Mouse (Mus musculus) myocyte (in vitro differentiated cells): ENCODE measurements at regions not wholly inside any gene's neighbourhood (a gene's known extent, or its start where the extent isn't known, plus 50 kb on each side); places are given as distances from the start of the nearest gene placed in this dataset.
A peak's percentile ranks its signal among the peaks of the same experiment; 100 is the strongest.

Experiments
- H3K27me3 ChIP-seq: one replicate; pipeline ENCODE4 v1.6.1; 2011; ENCODE audit not compliant: control insufficient read depth, insufficient read depth, insufficient read length
- H3K36me3 ChIP-seq: one replicate; pipeline ENCODE4 v1.6.1; 2011; ENCODE audit not compliant: control insufficient read depth, insufficient read depth
- H3K4me2 ChIP-seq: one replicate; pipeline ENCODE4 v1.6.1; 2011; ENCODE audit warnings: low read depth, control low read depth
- H3K4me3 ChIP-seq: one replicate; pipeline ENCODE4 v1.5.1; 2011; ENCODE audit warnings: mild to moderate bottlenecking, control low read depth, moderate library complexity
- H3K79me2 ChIP-seq: one replicate; pipeline ENCODE4 v1.6.1; 2011; ENCODE audit not compliant: control insufficient read depth, insufficient read depth
- H3ac ChIP-seq: one replicate; pipeline ENCODE4 v1.6.1; 2011; ENCODE audit not compliant: control insufficient read depth, insufficient read length
- CEBPB ChIP-seq: IDR thresholded peaks from 2 replicates; pipeline ENCODE4 v1.6.1; 2011; ENCODE audit warnings: mild to moderate bottlenecking, moderate library complexity; ENCODE audit not compliant: poor library complexity, insufficient read depth, severe bottlenecking
- E2F4 ChIP-seq: IDR thresholded peaks from one replicate; pipeline ENCODE4 v1.6.1; 2011; ENCODE audit warnings: mild to moderate bottlenecking, control low read depth, moderate library complexity; ENCODE audit not compliant: insufficient read depth
- MAX ChIP-seq: IDR thresholded peaks from one replicate; pipeline ENCODE4 v1.6.1; 2011; ENCODE audit warnings: low read depth, mild to moderate bottlenecking, control low read depth
- MYOD1 ChIP-seq, 3 experiments: IDR thresholded peaks; one replicate each; pipeline ENCODE4 v1.6.1; 2011; ENCODE audit warnings: control low read depth in 2 of 3, low read depth in 2 of 3, mild to moderate bottlenecking in 2 of 3, moderate library complexity in 1 of 3; ENCODE audit not compliant: insufficient read length in 2 of 3, control insufficient read depth in 1 of 3
- MYOG ChIP-seq, 3 experiments: IDR thresholded peaks; one replicate each; pipeline ENCODE4 v1.6.1; 2011; ENCODE audit warnings: control low read depth in 2 of 3, low read depth in 2 of 3, mild to moderate bottlenecking in 2 of 3; ENCODE audit not compliant: insufficient read length in 2 of 3, control insufficient read depth in 1 of 3, insufficient read depth in 1 of 3
- POLR2A ChIP-seq: IDR thresholded peaks from one replicate; pipeline ENCODE4 v1.6.1; 2011; ENCODE audit warnings: low read depth, mild to moderate bottlenecking, control low read depth, moderate library complexity; ENCODE audit not compliant: insufficient read length
- POLR2AphosphoS2 ChIP-seq: IDR thresholded peaks from one replicate; pipeline ENCODE4 v1.6.1; 2011; ENCODE audit warnings: low read depth, control low read depth; ENCODE audit not compliant: insufficient read length
- REST ChIP-seq: IDR thresholded peaks from one replicate; pipeline ENCODE4 v1.6.1; 2011; ENCODE audit warnings: mild to moderate bottlenecking, control low read depth, moderate library complexity; ENCODE audit not compliant: insufficient read depth, insufficient read length
- SRF ChIP-seq: IDR thresholded peaks from one replicate; pipeline ENCODE4 v1.6.1; 2011; ENCODE audit warnings: low read depth; ENCODE audit not compliant: control insufficient read depth, insufficient read length
- TCF12 ChIP-seq: IDR thresholded peaks from one replicate; pipeline ENCODE4 v1.6.1; 2011; ENCODE audit warnings: mild to moderate bottlenecking, control low read depth; ENCODE audit not compliant: poor library complexity, insufficient read depth, severe bottlenecking
- TCF3 ChIP-seq: IDR thresholded peaks from one replicate; pipeline ENCODE4 v1.6.1; 2011; ENCODE audit warnings: low read depth, control low read depth; ENCODE audit not compliant: insufficient read length
- USF1 ChIP-seq: IDR thresholded peaks from one replicate; pipeline ENCODE4 v1.6.1; 2011; ENCODE audit warnings: low read depth, mild to moderate bottlenecking, control low read depth, moderate library complexity

DNA sequence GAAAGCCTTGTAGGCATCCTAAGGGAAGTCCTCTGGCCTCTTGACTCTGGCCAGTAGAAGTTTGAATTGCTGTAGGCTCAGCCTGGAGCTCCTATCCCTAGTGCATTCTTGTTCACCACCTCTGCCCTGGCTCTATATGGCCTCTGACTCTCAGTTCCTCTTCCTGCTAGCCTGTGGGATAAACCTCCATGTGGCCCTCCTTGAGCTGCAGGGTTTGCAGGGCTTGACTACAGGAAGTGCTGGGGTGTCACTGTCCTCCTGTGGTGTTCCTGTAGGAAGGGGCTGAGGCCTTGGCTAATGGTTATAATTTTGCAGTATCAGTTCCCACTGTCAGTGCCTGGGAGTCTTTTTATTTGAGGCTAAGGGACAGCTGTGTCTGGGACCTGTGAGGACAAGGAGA lies 215.0 kb downstream of the Gadd45g start:
- TF ChIP-seq E2F4 (no peak), TCF3 (no peak), TCF12 (no peak), REST (no peak), MYOD1 (IDR thresholded peaks at IDR 0.05; ENCODE audit: control insufficient read depth in 1 of 3, insufficient read length in 2 of 3, low read depth in 2 of 3) (no peak)
- H3ac ChIP-seq: no peak overlapping the region
- H3K4me2 ChIP-seq: no peak overlapping the region
- H3K4me3 ChIP-seq: no peak overlapping the region
- H3K36me3 ChIP-seq: no peaks in the 10 kb centered on the region
- no peaks in the 10 kb centered on the region for H3K79me2 ChIP-seq
- no peaks in the 10 kb centered on the region for H3K27me3 ChIP-seq

GRCm38 (mm10) chr13:52061881-52062280 lies 215.4 kb downstream of the Gadd45g start:
- H3ac ChIP-seq: no peak overlapping the region
- H3K27me3 ChIP-seq: no peaks in the 10 kb centered on the region
- no peaks in the 10 kb centered on the region for H3K36me3 ChIP-seq
- no peak overlapping the region for H3K4me3 ChIP-seq
- H3K4me2 ChIP-seq: peak overlapping the region; percentile 19
- H3K79me2 ChIP-seq: no peaks in the 10 kb centered on the region
- TF ChIP-seq POLR2AphosphoS2: no peak
- TF ChIP-seq USF1: no peak

DNA sequence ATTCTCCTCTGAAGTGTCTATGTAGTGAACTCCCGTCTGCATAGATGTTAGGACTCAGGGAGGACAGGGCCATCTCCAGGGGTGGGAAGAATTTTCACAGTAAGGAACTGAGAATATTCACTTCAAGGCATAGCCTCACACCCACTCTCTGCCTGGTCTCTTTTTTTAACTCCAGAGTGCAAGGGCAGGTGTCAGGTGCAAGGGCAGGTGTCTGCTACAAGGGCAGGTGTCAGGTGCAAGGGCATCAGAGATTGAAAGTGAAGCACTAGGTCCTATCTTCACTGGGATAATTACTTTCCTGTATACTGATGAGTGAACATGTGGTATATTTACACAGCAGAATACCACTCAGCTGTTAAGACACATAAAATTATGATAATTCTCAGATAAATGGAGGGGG lies 216.1 kb downstream of the Gadd45g start:
- Histone ChIP-seq H3K4me2 (no peak overlapping the region), H3K4me3 (no peak overlapping the region), H3K79me2 (no peaks in the 10 kb centered on the region), H3K36me3 (no peaks in the 10 kb centered on the region), H3ac (no peak overlapping the region), H3K27me3 (no peaks in the 10 kb centered on the region)
- TF ChIP-seq TCF12: no peak
- TF ChIP-seq SRF: no peak
- no peak for TF ChIP-seq POLR2AphosphoS2
- no peak for TF ChIP-seq POLR2A
- TF ChIP-seq MAX: no peak
- no peak for TF ChIP-seq CEBPB
- no peak for TF ChIP-seq E2F4
- TF ChIP-seq MYOD1 (IDR thresholded peaks at IDR 0.05; ENCODE audit: control insufficient read depth in 1 of 3, insufficient read length in 2 of 3, low read depth in 2 of 3): no peak
- TF ChIP-seq TCF3: no peak
- TF ChIP-seq REST: no peak
- TF ChIP-seq USF1: no peak
- TF ChIP-seq MYOG (IDR thresholded peaks at IDR 0.05; ENCODE audit: control insufficient read depth in 1 of 3, insufficient read depth in 1 of 3, insufficient read length in 2 of 3, low read depth in 2 of 3): no peak

DNA sequence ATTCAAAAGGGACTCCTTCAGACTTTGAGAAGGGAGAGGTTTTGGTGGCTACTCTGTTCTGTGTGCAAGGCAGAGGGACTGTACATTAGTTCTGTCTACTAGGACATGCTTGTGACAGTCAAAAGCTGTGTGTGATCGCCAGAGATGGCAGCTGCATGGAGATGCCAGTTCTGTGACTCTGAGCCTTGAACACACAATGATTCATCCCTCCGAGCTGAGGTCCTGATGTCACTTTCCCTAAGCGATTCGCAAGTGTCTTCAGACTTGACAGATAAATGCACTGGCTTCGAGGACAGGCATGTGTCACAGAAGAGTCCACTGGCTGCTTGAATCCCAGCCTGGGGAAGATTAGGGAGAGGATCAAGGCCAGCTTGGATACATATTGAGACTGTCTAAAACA lies 218.8 kb downstream of the Gadd45g start:
- Histone ChIP-seq H3K79me2 (no peaks in the 10 kb centered on the region), H3K4me2 (no peak overlapping the region), H3K36me3 (no peaks in the 10 kb centered on the region), H3K27me3 (no peaks in the 10 kb centered on the region), H3K4me3 (no peak overlapping the region), H3ac (no peak overlapping the region)
- TF ChIP-seq CEBPB (no peak), MAX (no peak), E2F4 (no peak), TCF3 (no peak), POLR2A (no peak), TCF12 (no peak), SRF (no peak), USF1 (no peak), POLR2AphosphoS2 (no peak), MYOG (IDR thresholded peaks at IDR 0.05; ENCODE audit: control insufficient read depth in 1 of 3, insufficient read depth in 1 of 3, insufficient read length in 2 of 3, low read depth in 2 of 3) (peak in 2 of 3 experiments; percentile 50 to 78), MYOD1 (IDR thresholded peaks at IDR 0.05; ENCODE audit: control insufficient read depth in 1 of 3, insufficient read length in 2 of 3, low read depth in 2 of 3) (peak in 2 of 3 experiments; percentile 48 to 81), REST (no peak)

DNA sequence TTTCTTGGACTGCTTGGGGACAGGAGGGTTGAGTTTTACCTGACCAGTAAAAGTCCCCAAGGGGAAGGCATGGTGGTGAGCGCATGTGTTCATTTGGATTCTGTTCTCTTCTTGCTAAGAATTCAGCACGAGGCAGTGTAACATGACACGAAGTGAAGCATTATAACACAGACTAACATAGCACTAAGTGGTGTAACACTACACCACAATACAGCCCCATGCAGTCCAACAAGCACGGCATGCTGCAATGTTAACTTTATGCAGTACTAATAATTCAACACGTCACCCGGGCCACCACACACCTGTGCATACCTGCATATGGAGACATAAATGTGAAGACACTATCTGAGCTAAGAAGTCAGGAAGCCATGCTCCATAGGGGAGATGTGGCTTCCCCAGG lies 219.2 kb downstream of the Gadd45g start:
- H3ac ChIP-seq: no peak overlapping the region
- no peaks in the 10 kb centered on the region for H3K36me3 ChIP-seq
- no peaks in the 10 kb centered on the region for H3K27me3 ChIP-seq
- H3K4me3 ChIP-seq: no peak overlapping the region
- H3K79me2 ChIP-seq: no peaks in the 10 kb centered on the region
- TF ChIP-seq USF1 (no peak), TCF12 (no peak), TCF3 (no peak), MYOD1 (IDR thresholded peaks at IDR 0.05; ENCODE audit: control insufficient read depth in 1 of 3, insufficient read length in 2 of 3, low read depth in 2 of 3) (no peak), POLR2A (no peak), CEBPB (no peak)
- no peak overlapping the region for H3K4me2 ChIP-seq
